8 mouse cellular contexts compared by ENCODE assay signal in the genomic region with DNA sequence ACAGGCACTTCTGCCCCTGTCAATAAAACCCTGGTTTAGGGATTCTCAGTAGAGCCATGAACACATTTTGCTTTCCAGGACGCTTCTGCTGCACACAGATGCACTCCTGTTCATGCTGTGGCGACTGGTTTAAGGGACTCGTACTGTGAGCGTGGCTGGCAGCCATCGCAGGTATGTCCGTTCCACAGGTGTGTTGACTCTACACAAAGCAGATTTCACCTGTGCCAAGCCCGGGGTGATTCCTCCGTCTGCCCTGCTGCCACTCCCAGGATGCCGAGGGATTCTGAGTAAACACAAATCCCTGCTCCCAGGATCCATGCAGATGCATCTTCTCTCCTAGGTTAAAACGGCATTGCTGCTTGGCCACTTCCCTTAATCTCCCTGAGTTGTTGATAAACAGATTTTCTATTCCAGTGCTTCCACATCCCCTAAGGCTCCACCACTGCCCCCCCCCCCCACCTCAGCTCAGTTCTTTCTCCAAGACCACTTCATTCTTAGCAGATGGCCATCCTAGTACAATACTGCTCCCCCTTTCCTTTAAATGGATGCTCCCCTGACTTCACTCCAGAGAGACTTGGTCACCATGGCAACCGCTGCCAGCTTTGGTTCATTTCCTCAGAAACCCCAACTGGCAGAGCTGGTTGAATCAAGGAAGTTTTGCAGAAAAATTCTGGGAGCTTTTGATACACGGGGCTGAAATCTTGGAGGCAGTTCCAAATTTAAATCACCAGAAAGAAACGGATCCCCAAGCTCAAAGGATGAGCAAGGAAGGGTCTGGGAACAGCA.
DNase-seq lines count a peak whose midpoint lies in the region; ATAC-seq and TF ChIP-seq lines count a peak whose summit lies in the region.

No protein-coding gene starts in this region.

- no peaks in the 10 kb centered on the region for H3K27me3 ChIP-seq in midbrain, embryonic 16.5 days (ENCODE audit: control insufficient read depth, insufficient read depth, low read depth, low read length)

- H3K4me1 ChIP-seq in cortical plate, adult 2 months (ENCODE audit: control insufficient read depth, insufficient read depth, low read length) = peaks cover 6% of the 10 kb centered on the region; the same call in 1 of the 2 replicates
- H3K4me1 ChIP-seq in midbrain, embryonic 16.5 days (ENCODE audit: control insufficient read depth, insufficient read depth, low read length) = peaks cover 21% of the 10 kb centered on the region

- H3K4me2 ChIP-seq in midbrain, embryonic 16.5 days (ENCODE audit: low read length) = peak overlapping the region; percentile 30

- TF ChIP-seq POLR2A in cortical plate, adult 2 months (IDR thresholded peaks at IDR 0.05; ENCODE audit: extremely low read depth, insufficient read depth, low read length) = no peak

- no peak overlapping the region for H3K9ac ChIP-seq in midbrain, embryonic 16.5 days (ENCODE audit: low read depth, low read length)

- peaks cover 3% of the 10 kb centered on the region; the same call in 1 of the 2 replicates for H3K9me3 ChIP-seq in midbrain, embryonic 16.5 days (replicated peaks; ENCODE audit: control insufficient read depth, low read length, poor library complexity, severe bottlenecking)

- peak overlapping the region; percentile 66 for H3K27ac ChIP-seq in cortical plate, adult 2 months (ENCODE audit: insufficient read depth, low read length)
- peak overlapping the region; percentile 78 for H3K27ac ChIP-seq in midbrain, embryonic 16.5 days (ENCODE audit: low read length)

- no peaks in the 10 kb centered on the region for H3K36me3 ChIP-seq in midbrain, embryonic 16.5 days (ENCODE audit: control insufficient read depth, insufficient read depth, low read length)

- peak; percentile 50 to 68 for DNase-seq in layer of hippocampus, postnatal 10 days (ENCODE audit: low spot score in 2 of 2)
- no peak for DNase-seq in gastrocnemius, adult 18-20 months (ENCODE audit: low spot score)
- no peak for DNase-seq in adrenal gland, adult 18-20 months (ENCODE audit: low spot score in 2 of 2)
- DNase-seq in urinary bladder, postnatal 25 days (ENCODE audit: low spot score) = no peak

- WGBS in midbrain, embryonic 16.5 days = 46% methylated on average over 13 of the region's 13 CpGs

- ATAC-seq in frontal cortex, adult (ENCODE audit: low TSS enrichment) = peak; percentile 77
- ATAC-seq in midbrain, embryonic 16.5 days = peak; percentile 91
- ATAC-seq in CD4-positive, CD25-positive, alpha-beta regulatory T cell, adult 4 months = no peak

- no peak overlapping the region for H3K4me3 ChIP-seq in cortical plate, adult 2 months (ENCODE audit: insufficient read depth, low read length)
- H3K4me3 ChIP-seq in midbrain, embryonic 16.5 days (ENCODE audit: low read depth, low read length) = no peak overlapping the region

- no peak for TF ChIP-seq CTCF in cortical plate, adult 2 months (IDR thresholded peaks at IDR 0.05; ENCODE audit: extremely low read depth, insufficient read depth, low read length)

Comparison
In these comparisons a context has a peak if more than half of its experiments do, and no peak if none do; other contexts are left out.
1. DNase-seq: peak in layer of hippocampus, postnatal 10 days (2 of 2); none in gastrocnemius, adult 18-20 months (single experiment), adrenal gland, adult 18-20 months (0 of 2) and urinary bladder, postnatal 25 days (single experiment).